Mouse (Mus musculus) intestine, embryonic 16.5 days (tissue): Measurements from ENCODE around the gene Srebf1. TPM values are rescaled to one million over a fixed set of nuclear protein-coding genes. Genes with fewer than 3 reads are reported as not detected.

ENCODE experiments used
- ATAC-seq: fragments of 200-750 bp; cut with Nextera tagmentation; 2 replicates; pipeline ENCODE4 v1.8.0; 2017; ENCODE audit warnings: moderate TSS enrichment, moderate library complexity
- H3K27ac ChIP-seq: fragments of 300-500 bp; sonication (generic); 2 replicates; pipeline ENCODE4 v1.5.1; 2014; ENCODE audit warnings: mild to moderate bottlenecking, low read length
- H3K27me3 ChIP-seq: fragments of 300-500 bp; sonication (generic); replicated peaks from 2 replicates; pipeline ENCODE4 v1.6.1; 2014; ENCODE audit warnings: low read length, control low read depth, mixed read lengths; ENCODE audit not compliant: control insufficient read depth, insufficient read depth
- H3K36me3 ChIP-seq: fragments of 300-500 bp; sonication (generic); 2 replicates; pipeline ENCODE4 v1.6.1; 2014; ENCODE audit warnings: low read length, control low read depth; ENCODE audit not compliant: control insufficient read depth, insufficient read depth
- H3K4me1 ChIP-seq: fragments of 300-500 bp; sonication (generic); 2 replicates; pipeline ENCODE4 v1.6.1; 2014; ENCODE audit warnings: low read length, control low read depth, mixed read lengths; ENCODE audit not compliant: control insufficient read depth, insufficient read depth
- H3K4me2 ChIP-seq: fragments of 300-500 bp; sonication (generic); 2 replicates; pipeline ENCODE4 v1.6.1; 2014; ENCODE audit warnings: low read depth, low read length, control low read depth
- H3K4me3 ChIP-seq: fragments of 300-500 bp; sonication (generic); 2 replicates; pipeline ENCODE4 v1.5.1; 2014; ENCODE audit warnings: mild to moderate bottlenecking, low read length
- H3K9ac ChIP-seq: fragments of 300-500 bp; sonication (generic); 2 replicates; pipeline ENCODE4 v1.6.1; 2014; ENCODE audit warnings: low read depth, low read length
- H3K9me3 ChIP-seq: fragments of 300-500 bp; sonication (generic); 2 replicates; pipeline ENCODE4 v1.6.1; 2016; ENCODE audit warnings: low read length, control low read depth; ENCODE audit not compliant: control insufficient read depth
- WGBS: fragments of 180-500 bp; shearing (Covaris S2); extraction: QIAGEN DNeasy Blood & Tissue Kit; methylation state at CpG from one replicate; pipeline ENCODE4 v1.1.7; 2014; 5-methylcytosine and 5-hydroxymethylcytosine counted together
- polyA plus RNA-seq: library from polyadenylated mRNA; unstranded; fragments of >200 nt; fragmentation: Nextera tagmentation; extraction: Ambion mirVana; gene quantifications from 2 replicates; pipeline ENCODE4 v1.2.1, GENCODE M21; 2015

Gene Srebf1
- polyA plus RNA-seq, 1 experiment from 2014 or later = 81.0 TPM

DNA sequence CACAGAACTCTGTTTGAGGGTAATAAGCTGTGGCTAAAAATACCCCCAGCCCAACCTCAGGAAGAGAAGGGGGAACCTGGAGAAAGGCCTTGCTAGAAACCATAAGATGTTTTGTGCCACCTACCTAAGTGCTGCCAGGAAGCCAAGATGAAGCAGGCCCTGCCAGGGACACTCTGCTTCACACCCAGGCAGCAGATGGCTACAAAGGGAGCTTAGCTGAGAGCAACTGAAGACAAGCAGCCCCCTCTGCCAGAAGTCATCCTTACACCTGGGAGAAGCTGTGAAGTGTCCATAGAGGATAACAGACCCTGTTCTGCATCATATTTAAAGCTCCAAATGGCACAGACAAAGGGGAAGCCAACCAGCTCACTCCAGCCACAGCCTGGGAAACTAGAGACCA, 23.7 kb upstream of the Srebf1 start:
- Histone ChIP-seq H3K4me3 (no peak overlapping the region), H3K9me3 (0 out of 2 replicates have a peak, but pooled peaks cover 2% of the 10 kb centered on the region), H3K4me1 (peaks cover 3% of the 10 kb centered on the region; the same call in 1 of the 2 replicates), H3K4me2 (no peak overlapping the region), H3K27me3 (no peaks in the 10 kb centered on the region), H3K9ac (no peak overlapping the region), H3K36me3 (peaks cover 3% of the 10 kb centered on the region; the same call in 1 of the 2 replicates), H3K27ac (no peak overlapping the region)
- no peak for ATAC-seq

DNA sequence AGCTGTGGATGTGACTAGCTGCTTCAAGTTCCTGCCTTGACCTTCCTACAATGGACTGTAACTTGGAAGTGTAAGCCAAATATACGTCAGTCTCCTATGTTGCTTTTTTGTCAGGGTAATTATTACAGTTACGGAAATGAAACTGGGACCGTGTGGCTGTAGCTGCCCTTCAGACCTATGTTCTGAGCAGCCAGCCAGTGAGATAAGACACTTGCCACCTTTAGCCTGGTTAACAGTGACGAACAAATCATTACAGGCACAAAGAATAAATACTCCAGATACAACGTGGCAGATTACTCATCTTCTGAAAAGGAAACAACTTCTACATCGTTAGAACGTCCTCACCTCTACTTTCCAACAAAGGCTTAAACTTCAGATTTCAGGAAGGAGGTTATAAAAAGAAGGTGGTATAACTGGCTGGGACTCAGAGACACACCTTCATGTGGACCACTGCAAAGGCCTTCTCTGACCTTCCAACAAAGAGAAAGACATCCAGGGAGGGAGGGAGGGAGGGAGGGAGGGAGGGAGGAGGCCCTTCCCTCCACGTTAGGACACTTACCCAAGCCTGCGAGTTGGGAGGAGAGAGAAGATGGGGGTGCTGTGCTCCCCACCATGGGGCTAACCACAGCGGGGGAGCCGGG, 22.2 kb upstream of the Srebf1 start:
- H3K27me3 ChIP-seq = no peaks in the 10 kb centered on the region
- WGBS = 69% methylated on average over 11 of the region's 11 CpGs
- peaks cover 11% of the 10 kb centered on the region for H3K36me3 ChIP-seq
- H3K9me3 ChIP-seq = no peaks in the 10 kb centered on the region
- no peak overlapping the region for H3K4me3 ChIP-seq
- no peak overlapping the region for H3K4me2 ChIP-seq
- peaks cover 3% of the 10 kb centered on the region; the same call in 1 of the 2 replicates for H3K4me1 ChIP-seq
- H3K9ac ChIP-seq = no peak overlapping the region
- peak overlapping the region; percentile 41; the same call in 1 of the 2 replicates for H3K27ac ChIP-seq
- peak; percentile 66 for ATAC-seq

DNA sequence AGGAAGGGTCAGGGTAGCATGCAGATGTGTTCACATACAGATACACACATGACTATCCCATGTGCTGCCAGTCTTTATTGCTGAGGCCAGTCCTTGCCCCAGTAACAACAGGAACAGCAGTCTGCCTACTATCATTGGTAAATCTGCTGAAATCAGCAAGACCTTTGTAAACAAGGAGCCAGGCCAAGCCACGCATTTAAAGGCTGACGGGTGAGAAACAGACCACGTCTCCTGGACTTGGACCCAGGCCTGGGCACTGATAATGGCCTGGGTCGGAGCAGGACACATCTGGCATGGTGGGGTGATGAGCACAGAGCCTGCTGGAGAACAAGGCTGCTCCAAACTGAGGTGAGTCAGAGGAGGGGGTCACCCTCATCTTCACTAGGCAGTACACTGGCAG, 18.1 kb upstream of the Srebf1 start:
- Histone ChIP-seq H3K36me3 (peaks cover 11% of the 10 kb centered on the region), H3K9me3 (no peaks in the 10 kb centered on the region), H3K27ac (no peak overlapping the region), H3K9ac (no peak overlapping the region), H3K4me2 (no peak overlapping the region), H3K4me3 (no peak overlapping the region), H3K4me1 (peaks cover 3% of the 10 kb centered on the region; the same call in 1 of the 2 replicates), H3K27me3 (no peaks in the 10 kb centered on the region)
- ATAC-seq = no peak
- WGBS = 68% methylated on average over 4 of the region's 4 CpGs

DNA sequence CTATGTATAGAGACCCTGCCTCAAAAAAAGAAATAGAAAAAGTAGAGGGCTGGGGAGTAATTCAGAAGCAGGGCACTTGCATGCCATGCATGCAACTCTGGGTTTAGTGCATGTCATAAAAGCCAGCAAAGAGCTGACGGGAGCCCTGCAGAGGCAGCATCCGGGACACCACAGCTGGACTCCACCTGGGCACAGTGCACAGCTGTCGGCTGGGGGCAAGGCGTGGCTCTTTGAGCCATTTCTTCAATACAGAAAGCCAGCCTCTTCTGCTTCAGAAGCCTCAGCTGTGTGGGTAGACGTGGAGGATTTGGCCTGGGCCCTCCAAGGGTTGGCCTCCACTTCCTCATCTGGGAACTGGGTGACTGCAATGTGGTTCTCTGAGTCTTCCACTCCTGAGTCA, 13.0 kb upstream of the Srebf1 start:
- Histone ChIP-seq H3K27me3 (no peaks in the 10 kb centered on the region), H3K9me3 (no peaks in the 10 kb centered on the region), H3K4me1 (peaks cover 7% of the 10 kb centered on the region; the same call in 1 of the 2 replicates), H3K4me2 (no peak overlapping the region), H3K9ac (no peak overlapping the region), H3K4me3 (no peak overlapping the region), H3K36me3 (peaks cover 4% of the 10 kb centered on the region; the same call in 1 of the 2 replicates), H3K27ac (no peak overlapping the region)
- 60% methylated on average over 5 of the region's 5 CpGs for WGBS
- no peak for ATAC-seq

DNA sequence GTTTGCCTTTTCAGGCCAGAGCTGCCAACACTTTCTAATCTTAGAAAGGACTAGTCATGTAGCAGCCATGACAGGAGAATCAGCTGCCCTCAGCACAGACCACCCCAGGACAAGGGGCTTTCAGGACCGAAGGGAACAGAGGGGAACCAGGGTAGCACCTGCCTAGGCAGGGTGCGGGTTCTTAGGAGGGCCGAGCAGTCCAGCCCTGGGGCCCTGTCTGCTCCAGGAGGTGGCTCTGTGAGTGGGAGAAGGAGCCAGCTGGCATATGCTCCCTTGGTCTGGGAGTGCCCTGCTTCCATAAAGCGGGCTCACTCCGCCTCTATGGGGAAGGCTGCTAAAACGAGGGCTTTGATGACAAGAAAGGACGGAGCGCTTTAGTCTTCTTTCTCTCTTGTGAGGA, 10.9 kb upstream of the Srebf1 start:
- no peak for ATAC-seq
- Histone ChIP-seq H3K27me3 (no peaks in the 10 kb centered on the region), H3K9me3 (no peaks in the 10 kb centered on the region), H3K27ac (no peak overlapping the region), H3K36me3 (no peaks in the 10 kb centered on the region), H3K9ac (no peak overlapping the region), H3K4me1 (peaks cover 15% of the 10 kb centered on the region), H3K4me2 (no peak overlapping the region), H3K4me3 (no peak overlapping the region)
- 78% methylated on average over 8 of the region's 8 CpGs for WGBS

DNA sequence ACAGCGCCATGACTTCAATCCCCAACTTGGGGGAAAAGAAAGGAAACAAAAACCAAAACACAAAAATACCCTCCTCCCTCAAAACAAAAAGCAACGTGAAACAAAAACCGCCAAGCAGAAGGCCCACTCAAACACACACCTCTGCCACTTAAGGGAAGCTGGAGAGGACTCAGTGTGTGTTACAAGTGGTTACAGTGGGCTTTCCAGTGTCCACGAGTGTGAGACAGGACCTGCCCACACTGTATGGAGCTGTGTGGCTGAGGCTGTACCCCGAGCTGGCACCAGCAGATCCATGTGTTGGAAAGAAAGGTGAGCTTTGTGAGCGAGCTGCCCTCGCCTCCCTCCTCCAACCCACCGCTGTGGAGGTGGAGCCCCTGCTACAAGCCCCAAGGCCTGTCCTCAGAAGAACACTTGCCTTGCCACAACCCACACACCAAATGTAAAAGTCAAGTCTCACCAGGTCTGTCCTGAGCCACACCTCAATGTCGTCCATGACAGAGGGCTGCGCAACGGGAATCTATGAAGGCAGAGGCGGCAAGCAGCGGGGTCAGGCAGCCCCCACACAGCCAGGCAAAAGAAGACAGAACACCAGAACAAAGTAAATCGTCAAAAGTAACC, 10.2 kb upstream of the Srebf1 start:
- no peak overlapping the region for H3K9ac ChIP-seq
- H3K36me3 ChIP-seq = no peaks in the 10 kb centered on the region
- no peaks in the 10 kb centered on the region for H3K9me3 ChIP-seq
- H3K27me3 ChIP-seq = no peaks in the 10 kb centered on the region
- WGBS = 80% methylated on average over 14 of the region's 14 CpGs
- peaks cover 15% of the 10 kb centered on the region for H3K4me1 ChIP-seq
- no peak overlapping the region for H3K4me3 ChIP-seq
- H3K4me2 ChIP-seq = no peak overlapping the region
- ATAC-seq = no peak
- no peak overlapping the region for H3K27ac ChIP-seq

DNA sequence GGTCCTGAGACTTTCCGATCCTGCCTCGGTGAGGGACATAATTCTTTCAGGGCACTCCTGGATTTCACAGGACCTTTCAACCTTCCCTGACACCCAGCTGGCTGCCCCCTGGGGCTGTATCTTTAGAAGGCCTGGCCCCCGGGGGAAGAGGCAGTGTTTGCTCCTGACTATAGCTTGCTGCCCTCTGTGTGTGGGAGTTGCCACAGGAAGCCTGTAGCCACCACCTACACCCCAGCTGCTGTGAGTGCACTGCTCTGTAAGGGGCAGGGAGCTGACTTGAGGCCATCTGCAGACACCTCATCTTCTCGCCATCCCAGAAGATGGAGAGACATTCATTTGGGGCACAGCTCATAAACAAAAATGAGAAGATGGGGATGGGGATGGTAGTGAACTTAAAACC, 9.6 kb upstream of the Srebf1 start:
- ATAC-seq = no peak
- 50% methylated on average over 4 of the region's 4 CpGs for WGBS
- H3K9ac ChIP-seq = no peak overlapping the region
- H3K36me3 ChIP-seq = no peaks in the 10 kb centered on the region
- no peaks in the 10 kb centered on the region for H3K27me3 ChIP-seq
- no peak overlapping the region for H3K27ac ChIP-seq
- H3K4me3 ChIP-seq = no peak overlapping the region
- peaks cover 15% of the 10 kb centered on the region for H3K4me1 ChIP-seq
- no peaks in the 10 kb centered on the region for H3K9me3 ChIP-seq
- H3K4me2 ChIP-seq = no peak overlapping the region

DNA sequence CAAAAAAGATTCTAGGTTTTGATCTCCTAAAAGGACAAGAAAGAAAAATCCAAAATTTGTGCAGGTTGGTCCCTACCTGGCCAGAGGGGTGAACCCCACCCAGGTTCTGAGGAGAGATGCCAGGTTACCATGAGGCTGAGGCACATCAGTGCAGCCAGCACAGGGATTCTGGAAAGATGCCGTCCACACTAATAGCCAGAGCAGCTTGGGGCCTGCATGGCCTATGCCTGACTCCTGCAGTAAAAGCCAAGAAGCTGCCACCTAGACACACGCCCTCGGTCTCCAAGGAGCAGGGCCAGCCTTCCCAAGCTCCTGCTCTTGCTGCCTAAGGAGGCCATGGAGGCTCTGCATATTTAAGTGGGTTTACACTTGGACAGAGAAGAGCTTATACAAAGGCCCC, 8.9 kb upstream of the Srebf1 start:
- H3K9me3 ChIP-seq = no peaks in the 10 kb centered on the region
- no peak for ATAC-seq
- H3K27ac ChIP-seq = no peak overlapping the region
- no peak overlapping the region for H3K4me2 ChIP-seq
- WGBS = 74% methylated on average over 3 of the region's 3 CpGs
- H3K9ac ChIP-seq = no peak overlapping the region
- H3K36me3 ChIP-seq = no peaks in the 10 kb centered on the region
- peaks cover 15% of the 10 kb centered on the region for H3K4me1 ChIP-seq
- H3K4me3 ChIP-seq = no peak overlapping the region
- no peaks in the 10 kb centered on the region for H3K27me3 ChIP-seq

DNA sequence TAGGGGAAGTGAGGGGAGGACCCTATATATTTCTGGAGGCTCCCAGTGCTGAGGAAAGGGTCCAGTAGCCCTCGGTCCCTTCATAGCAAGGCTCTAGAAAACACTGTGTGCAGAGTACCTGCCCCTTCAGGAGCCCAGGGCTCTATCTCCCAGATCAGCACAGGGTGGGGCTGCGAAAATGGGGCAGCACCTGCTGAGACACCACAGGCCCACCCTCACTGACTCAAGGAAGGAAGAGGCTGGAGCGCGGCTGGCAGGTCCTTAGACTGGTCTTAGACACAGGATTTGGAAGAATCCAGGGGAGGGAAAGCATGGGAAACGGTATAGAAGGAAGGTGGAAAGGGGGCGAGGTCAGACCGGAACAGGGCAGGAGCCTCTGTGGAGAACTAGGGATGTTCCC, 8.1 kb upstream of the Srebf1 start:
- 76% methylated on average over 7 of the region's 7 CpGs for WGBS
- H3K36me3 ChIP-seq = no peaks in the 10 kb centered on the region
- peak overlapping the region; percentile 79 for H3K27ac ChIP-seq
- peak; percentile 45 for ATAC-seq
- H3K27me3 ChIP-seq = no peaks in the 10 kb centered on the region
- H3K4me1 ChIP-seq = peaks cover 15% of the 10 kb centered on the region
- peak overlapping the region; percentile 42 for H3K9ac ChIP-seq
- no peak overlapping the region for H3K4me3 ChIP-seq
- H3K4me2 ChIP-seq = peak overlapping the region; percentile 16; the same call in 1 of the 2 replicates
- no peaks in the 10 kb centered on the region for H3K9me3 ChIP-seq
